Mouse (Mus musculus) mature B cell (primary cell): ENCODE measurements at regions not wholly inside any gene's neighbourhood (a gene's known extent, or its start where the extent isn't known, plus 50 kb on each side); places are given as distances from the start of the nearest gene placed in this dataset.

Experiments
- in situ Hi-C: fragments of 300-500 bp; cut with MboI; formaldehyde crosslinking; loops from 2 replicates; pipeline ENCODE4 v1.14.3; 2019

DNA sequence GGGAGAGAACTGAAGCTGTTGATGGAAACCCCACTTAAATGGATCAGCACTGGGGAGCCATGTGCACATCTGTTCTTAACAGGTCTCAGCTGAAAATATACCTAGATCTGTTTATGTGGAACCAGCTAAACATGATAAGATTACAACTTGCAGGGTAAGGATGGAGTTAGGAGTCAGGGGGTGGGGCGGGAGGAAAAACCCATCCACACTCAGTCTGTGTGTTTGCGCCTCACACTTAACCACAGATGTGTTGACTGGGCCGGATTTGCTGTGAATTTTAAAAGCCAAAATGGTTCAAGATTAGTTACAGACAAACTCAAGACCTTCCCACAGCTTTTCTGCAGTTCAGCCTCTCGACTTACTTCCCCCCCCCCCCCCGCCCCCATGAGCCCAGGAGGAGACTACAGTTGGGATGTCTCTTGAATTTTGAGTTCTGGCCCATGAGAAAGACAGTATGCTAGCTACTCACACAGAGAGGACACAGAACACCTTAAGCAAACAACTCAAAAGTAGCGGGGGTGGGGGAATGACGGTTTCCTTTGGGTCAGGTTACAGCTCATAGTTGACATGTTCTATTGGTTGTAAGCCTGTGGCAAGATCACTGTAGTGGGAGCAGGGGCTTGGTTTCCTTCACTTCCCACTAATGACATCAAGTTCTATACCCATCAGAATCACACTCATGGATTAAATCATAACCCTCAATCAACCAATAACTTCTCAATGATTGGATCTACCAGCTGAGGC is 209.1 kb downstream of the Bcl2l11 start:
- in situ Hi-C loops, result no loop called here

DNA sequence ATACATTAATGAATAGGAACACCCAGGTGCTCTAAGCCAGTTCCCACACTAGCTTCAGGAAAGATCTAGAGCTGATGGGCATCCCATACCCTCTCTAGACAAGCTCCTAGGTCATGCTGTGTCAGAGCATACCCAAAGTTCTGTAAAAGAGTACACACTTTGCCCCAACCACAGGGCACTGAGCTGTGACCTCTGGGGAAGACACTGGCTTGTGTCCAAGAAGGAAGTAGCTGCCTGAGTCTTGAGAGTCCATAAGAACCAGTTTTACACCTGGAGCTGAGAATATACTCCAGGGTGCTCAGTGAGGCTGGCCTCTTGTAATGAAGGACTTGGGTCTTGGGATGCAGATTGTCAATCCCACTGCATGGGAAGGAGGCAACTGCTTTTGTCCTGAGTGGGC is 211.4 kb downstream of the Bcl2l11 start:
- in situ Hi-C loops, result no loop called here

DNA sequence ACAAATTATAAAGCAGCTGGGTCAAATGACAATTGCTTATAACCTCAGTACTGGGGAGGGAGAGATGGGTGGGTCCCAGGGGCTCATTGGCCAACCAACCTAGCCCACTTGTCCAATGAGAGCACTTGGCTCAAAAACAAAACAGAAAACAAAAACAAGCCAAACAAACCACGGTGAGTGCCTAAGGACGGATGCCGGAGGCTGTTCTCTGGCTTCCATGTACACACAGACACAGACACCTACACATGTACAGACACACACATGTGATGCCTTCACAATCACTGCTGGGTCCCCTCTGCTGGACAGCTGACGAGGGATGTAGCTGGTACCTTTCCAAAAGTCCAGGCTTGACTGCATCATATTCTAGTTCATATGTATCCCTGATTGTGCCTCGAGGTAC is 212.0 kb downstream of the Bcl2l11 start:
- in situ Hi-C loops, result no loop called here

DNA sequence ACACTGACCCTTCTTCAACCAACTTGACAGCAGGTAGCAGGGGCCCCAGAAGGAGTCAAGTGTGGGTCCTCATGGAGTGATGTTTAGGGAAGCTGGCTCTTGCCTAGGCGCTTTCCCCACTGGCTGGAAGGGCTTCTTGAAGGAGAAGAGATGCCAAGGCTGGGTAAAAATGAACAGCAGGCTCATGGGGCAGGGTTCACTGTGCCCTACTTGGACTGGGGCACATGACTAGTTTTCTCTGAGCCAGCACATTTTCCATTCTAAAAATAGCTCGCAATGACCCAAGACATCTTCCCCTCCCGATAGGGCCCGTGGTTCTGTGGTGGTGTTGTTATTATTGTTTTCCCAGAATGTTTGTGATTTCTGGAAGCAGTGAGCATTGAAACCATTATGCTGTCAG is 212.6 kb downstream of the Bcl2l11 start:
- in situ Hi-C loops, result no loop called here

DNA sequence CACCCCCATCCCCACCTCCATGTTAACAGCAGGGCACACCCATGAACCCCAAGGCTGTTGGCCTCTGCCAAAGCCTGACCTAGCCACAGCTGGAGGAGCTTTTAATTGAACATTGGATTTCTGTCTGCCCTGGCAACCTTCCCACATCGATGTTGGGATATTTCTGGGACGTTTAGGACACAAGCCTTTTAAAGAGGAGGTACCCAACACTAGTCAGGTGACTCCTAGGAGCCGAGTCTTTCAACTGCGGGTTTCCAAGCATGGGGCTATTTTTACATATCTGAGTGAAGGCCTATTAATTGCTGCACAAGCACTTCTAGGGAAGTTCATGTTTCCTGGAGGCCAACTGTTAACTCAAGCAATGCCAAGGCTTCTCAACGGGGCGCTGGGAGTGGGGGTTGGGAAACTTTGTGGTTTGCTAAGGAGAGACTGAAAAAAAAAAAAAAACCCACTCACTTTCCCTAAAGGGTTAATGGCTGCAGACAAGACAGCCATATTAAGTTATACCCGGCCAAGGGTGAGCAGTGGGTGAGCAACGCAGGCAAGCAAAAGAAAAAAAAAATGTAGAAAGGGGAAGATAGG is 213.3 kb downstream of the Bcl2l11 start:
- in situ Hi-C loops, result no loop called here

DNA sequence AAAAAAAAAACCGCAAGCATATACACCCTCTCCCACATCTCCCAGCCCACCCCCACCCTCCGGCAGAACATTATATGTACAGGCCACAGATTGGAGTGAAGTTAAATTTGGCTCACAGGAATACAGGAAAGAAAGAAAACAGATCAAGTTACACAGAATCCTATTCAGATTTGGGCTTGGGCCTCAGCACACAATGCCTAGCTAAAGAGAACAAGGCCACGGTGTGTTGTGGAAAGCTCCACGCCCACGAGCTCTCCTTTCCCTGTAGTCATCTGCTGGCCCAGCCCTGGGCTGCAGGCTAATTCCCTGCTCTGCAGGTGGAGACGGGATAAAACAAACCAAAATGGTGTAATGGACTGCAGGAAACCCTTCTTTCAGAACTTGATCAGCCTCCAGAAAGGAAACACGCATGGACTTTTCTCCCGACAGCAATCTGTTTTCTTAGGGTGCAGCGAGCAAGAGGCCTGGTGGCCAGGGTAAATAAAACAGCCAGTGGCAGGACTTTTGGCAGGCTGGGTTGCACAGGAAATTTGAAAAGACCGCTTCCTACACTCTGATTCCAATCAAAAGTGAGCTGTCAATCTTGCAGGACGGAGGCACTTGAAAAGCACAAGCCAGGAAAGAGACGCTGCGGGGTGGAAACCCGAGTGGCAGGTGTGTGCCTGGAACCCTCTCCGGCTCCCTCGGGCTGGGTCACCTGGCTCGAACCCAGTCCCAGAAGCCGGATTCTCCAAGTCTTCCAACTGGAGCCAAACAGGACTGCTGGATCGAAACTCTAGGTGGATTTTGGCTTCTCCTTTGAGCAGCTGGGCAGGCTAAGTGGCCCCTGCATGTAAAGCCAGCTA is 214.0 kb downstream of the Bcl2l11 start:
- in situ Hi-C loops, result no loop called here

DNA sequence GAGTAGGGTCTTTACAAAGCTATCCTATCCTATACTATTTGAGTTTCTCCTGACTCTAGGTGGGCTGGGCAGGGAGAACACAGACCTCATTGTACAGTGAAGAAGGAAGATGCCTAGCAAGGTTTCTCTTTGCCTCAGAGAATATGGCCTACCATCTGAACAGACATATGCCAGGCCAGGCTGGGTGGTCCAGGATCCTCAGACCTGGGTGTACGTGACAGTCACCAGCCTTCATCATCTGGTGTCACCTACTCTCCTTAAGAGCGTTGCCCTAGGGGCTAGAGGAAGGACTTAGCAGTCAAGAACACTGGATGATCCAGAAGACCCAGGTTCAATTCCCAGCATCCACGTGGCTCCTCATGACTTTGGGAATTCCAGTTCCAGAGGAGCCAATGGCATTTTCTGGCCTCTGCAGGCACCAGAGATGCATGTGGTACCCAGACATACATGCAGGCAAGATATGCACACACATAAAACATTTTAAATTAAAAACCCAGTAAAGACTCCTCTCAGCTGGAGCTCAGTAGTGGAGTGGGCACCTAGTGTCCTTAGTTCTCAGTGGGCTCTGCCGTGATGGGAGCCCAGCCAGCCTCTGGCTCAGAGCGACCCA is 214.9 kb downstream of the Bcl2l11 start:
- in situ Hi-C loops, result no loop called here

DNA sequence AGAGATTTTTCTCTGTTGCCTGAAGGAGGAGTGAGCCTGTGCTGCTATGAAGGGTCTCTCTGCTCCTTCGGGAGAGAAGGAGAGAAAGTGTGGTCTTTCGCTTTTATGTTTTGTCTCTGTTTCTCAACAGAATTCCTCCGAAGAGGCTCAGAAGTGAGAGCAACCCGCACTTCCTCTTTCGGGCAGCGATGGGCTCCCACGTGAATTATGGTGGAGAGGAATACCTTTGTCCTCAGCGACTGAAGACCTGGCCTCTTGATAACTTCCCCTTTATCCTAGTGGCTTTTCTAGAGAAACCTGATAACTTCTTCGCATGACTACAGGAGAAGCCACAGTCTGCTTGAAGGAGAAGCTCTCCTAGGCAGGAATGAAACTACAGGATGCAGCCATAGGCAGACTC is 216.4 kb downstream of the Bcl2l11 start:
- in situ Hi-C loops, result no loop called here

DNA sequence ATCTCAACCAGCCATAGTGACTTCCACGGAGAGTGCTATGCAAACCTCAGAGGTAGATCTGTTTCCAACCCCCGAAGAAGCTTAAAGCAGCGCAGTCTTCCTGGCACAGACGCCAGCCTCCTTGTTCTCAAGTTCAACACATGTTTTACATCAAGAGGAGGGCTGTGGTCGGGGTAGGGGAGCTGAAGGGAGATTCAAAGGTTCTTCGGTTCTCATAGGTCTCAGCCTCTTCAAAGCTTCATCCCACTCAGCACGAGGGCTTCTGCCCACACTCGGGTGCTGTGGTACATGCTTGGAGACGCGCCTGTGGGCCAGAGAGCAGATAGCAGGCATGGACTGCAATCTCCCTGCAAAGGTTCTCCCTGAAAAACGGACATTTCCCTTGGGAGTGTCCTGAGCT is 219.7 kb downstream of the Bcl2l11 start:
- in situ Hi-C loops, result no loop called here

DNA sequence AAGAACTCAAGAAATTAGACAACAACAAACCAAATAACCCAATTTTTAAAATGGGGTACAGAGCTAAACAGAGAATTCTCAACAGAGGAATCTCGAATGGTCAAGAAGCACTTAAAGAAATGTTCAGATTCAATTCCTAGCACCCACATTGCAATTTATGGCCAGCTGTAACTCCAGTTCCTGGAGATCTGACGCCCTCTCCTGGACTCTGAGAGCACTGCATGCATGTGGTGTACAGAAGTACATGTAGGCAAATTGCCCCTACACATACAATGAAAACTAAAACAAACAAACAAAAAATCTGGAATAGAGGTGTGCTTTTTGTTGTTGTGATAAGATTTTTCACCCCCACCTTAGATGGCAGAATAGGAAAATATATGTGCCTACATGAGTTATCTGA is 222.7 kb downstream of the Bcl2l11 start:
- in situ Hi-C loops, result no loop called here

DNA sequence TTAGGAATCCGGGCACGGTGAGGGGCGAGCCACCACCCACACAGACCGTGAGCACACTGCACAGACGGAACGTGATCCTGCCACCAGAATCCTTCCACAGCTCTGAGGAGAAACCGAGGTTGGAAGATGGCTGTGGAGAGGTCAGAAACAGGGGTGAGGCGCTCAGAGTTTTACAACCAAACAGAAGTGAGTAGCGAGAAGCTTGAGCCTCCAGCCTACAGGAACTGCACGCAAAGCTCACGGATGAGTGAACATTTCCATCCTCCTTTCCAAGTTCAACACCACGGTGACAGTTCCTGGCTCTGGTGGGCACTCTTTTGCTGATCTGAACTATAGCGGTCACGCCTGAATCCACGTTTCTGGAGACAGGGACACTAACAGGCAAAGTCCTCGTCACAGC is 225.6 kb downstream of the Bcl2l11 start:
- in situ Hi-C loops, result no loop called here

DNA sequence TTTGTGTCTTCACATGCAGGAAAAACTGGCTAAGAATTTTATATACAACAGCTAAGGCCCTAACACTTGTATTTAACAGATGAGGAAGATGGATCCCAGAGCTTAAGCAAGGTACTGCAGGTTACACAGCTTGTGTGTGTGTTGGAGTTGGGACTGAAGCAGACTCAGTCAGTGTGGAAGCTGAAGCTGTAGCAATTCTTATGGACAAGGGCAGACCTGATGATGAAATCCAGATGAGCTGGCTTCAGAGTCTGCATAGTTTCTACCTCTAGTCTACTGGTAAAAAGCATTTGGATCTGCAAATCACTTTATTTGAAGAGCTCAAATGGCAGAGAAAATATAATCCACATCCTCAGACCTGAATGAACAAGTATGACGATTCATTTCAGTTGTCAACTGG is 226.7 kb downstream of the Bcl2l11 start:
- in situ Hi-C loops, result no loop called here

DNA sequence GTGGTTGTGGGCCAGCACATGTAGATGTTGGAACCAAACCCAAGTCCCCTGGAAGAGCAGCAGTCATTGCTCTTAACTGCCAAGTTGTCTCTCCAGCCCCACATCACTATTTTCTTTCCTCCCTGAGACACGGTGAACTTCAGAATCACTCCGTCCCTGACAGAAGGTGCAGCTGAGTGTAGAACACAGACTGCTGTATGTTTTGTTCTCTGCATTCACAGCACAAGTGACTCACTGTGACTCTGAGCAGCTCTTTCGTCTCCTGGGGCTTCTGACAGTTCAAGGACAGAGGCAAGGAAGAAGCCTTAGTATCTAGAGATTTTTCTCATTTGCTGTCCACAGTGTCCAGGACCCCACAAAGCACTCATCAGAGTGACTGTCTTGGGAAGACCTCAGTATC is 227.6 kb downstream of the Bcl2l11 start:
- in situ Hi-C loops, result no loop called here

DNA sequence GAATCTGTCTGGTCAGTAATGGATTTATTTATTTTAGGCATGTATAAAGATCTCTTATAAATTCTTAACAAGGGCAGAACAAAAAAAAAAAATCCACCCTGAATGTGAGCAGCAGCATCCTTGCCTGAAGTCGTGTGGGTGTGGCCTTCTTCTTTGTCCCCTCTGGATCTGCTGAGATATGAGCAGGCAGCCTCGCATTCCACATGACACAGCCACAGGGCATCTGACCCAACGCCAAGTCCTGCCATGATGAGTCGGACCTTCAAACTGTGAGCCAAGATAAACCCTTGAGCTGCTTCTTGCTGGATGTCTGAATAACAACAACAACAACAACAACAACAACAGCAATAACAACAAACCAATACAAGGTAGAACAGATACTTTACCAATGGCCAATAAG is 230.5 kb downstream of the Bcl2l11 start:
- in situ Hi-C loops, result no loop called here

DNA sequence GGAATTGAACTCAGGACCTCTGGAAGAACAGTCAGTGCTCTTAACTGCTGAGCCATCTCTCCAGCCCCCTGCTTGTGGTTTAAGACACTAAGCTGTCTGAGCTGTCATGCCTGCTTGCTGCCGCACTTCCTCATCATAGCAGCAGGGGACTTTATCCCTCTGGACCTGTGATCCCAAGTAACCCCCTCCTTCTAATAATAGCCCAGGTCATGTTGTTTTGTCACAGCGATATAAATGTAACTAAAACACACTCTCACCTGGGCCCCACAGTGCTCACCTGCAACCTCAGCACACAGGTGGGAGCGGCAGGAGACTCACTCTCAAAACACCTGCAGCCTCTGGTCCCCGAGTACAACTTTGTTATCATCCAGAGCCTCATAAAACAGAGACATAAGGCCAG is 231.9 kb upstream of the Spdye4c start:
- in situ Hi-C loops, result no loop called here

DNA sequence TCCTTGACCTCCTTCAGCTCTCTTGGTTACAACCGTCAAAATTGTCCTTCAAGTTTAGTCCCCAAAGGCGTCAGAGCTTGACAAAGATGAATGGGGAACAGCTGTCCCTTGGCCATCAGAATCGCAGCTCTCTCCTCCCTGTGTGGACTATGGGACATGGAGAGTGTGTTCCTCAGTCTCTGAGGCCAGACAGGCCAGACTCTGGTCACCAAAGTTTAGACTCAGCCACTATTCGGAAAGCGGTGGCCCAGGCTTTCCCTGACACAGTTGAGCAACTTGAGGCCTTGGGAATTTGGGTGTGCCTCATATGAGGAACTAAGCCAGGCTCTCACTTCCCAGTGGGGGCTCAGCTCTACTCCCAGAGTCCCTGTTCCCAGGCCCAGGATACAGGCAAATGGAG is 230.5 kb upstream of the Spdye4c start:
- in situ Hi-C loops, result no loop called here

DNA sequence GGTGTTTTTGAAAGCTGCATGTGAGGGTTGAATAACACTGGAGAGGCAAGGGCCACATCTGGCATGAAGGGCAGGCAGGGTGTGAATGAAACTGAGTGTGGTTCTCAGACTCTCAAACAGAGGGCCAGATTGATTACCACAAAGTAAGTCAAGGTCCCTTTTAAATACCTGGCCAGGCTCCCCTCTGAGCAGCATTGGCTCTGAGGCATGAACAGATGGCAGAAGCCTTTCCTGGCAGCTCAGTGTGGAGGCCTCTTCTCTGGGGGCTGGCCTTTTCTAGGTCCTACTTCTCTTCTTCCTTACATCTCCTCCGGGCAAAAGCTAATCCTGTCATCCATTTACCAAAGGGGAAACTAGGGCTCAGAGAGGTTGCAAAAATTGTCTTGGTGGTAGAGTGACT is 229.6 kb upstream of the Spdye4c start:
- in situ Hi-C loops, result no loop called here

DNA sequence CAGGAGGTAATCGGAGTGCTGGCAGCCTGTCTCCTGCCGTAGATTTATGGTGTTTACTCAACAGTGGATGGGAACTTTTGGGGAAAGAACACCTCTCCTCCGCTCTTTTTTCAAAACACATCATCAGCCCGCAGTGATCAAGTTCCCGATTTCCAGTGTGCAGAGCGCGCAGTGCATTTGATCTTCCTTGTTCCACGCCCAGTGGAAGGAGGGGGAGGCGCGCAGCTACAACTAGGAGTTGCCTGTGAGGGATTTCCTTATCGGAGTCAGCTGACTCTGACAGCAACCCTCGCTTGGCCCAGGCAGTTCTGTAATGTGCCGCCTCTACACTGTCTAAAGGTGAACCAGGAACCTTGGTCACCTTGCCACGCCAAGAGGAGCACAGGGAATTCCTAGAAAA is 226.8 kb upstream of the Spdye4c start:
- in situ Hi-C loops, result no loop called here

DNA sequence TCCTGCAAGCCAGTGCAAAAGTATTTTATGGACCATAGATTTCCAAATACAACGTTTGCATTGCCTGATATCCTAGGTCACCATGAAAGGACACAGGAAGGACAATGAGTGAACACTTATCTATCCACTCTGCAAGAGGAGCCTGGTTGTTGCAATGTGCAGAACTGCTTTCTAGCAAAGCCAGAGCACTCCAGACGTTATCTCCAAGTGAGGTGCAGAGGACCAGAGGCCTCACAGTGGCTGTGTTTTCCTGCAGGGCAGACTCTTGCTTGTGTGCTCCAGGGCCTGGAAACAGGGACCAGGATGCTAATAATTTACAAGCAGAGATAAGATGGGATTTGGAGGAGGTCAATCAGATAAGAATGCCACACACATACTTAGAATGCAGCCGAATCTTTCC is 226.0 kb upstream of the Spdye4c start:
- in situ Hi-C loops, result no loop called here

DNA sequence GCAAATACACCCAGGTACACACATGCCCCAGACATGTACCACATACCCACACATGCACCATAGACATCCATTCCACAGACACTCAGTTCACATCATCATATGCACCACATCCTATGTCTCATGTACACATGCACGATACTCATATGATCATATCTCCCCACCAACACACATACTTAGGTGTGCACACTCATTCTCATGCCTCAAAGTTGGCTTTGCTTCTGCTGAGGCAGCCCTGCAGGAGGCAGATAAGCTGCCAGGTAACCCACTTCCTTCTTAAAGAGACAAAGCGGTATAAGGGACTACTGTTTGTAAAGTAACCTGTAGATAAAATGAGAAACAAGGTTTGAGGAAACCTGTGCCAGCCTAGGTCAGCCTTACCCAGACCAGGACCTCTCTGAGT is 225.2 kb upstream of the Spdye4c start:
- in situ Hi-C loops, result no loop called here

DNA sequence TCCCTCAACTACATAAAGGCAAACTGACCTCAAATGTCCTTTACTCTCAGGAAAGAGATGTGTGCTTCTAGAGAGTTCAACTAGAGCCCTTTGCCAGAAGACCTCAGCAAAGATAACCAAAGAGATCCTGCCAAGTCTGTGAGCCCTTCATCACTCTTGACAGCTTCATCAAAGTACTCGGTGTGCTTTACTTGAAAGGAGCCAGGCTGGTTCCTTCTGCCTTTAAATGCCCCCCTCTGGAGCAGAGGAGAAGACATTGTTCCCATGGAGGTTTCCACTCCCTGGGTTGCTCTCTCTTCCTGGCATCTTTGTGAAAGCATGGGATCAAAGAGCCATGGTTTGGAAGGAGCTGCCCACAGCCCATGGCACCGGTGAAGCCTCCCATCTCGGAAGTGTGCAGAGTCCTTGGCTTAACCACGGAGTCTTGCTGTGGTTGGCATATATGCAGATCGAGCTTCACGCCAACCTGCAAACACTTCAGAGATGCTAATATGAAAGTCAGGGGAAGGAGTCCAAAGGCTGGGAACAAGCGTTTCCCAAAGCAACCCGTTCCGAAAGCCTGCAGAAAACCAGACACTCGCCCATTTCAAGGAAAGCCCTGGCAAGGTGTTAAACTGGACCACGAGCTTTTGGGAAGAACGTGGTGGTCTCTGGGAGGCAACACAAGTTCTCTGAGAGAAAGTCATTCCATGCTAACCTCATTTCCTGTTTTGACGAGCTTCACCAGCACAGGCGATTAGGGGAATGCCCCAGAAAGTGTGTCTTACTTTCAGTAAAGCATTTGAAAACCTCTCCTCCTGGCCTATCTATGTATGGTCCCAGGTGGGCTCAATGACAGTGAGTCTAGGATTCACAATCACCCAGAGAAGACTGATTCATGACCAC is 223.5 kb upstream of the Spdye4c start:
- in situ Hi-C loops, result no loop called here
